Mouse (Mus musculus): Measurements from ENCODE around the gene Ccdc47.
A peak's percentile ranks its signal among the peaks of the same experiment; 100 is the strongest.

DNA sequence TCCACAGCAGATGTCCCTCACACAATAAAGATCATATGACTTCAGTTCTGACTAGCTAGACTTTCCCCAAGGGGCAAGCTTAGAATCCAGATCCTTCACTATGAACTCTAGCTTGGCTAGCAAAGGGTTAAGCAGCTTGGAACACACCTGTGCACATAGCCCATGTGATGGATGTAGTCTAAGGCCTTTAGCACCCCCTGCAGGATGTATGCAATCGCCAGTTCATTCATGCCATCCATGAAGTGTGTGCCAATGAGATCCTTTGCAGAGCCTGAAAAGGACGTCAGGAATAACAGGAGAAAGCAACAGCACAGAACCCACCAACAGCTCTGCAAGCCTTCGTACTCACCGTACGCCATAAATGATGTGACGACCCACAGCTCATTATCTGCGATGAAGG, 45.3 kb downstream of the Ccdc47 start:
- TF ChIP-seq CTCF (IDR thresholded peaks at IDR 0.05; ENCODE audit: low read depth), result peak; percentile 42
- no peak for TF ChIP-seq EP300 (IDR thresholded peaks at IDR 0.05; ENCODE audit: low read depth)

Data from heart, postnatal 0 days (tissue).